Mouse (Mus musculus): ENCODE results near the gene Fuca1.

DNA sequence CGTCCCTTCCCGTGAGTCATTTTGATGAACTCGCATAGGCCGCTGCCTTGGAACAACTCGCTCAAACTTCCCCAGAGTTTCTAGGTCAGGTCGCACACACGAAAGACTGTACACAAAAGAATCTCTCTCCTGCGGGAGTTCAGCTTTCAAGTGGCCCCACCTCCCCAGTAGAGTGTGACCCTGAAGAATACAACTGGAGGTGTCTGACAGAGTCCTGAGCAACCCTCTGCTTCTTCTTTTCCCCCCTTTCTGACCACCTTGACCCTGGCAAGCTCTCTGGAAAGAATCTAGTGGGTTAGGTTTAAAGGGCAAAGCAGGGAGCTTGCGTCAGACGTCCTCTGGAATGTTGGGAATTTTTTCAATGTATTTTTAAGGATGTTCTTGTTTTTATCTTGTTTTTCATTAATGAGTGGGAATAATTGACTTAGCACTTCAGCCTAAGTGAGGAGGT lies 37.1 kb upstream of the Fuca1 start:
- no peak for TF ChIP-seq CTCF (IDR thresholded peaks at IDR 0.05; ENCODE audit: borderline replicate concordance, insufficient read depth, low read length)
- TF ChIP-seq POLR2A (IDR thresholded peaks at IDR 0.05; ENCODE audit: low read depth, low read length), result no peak

Measured in embryonic fibroblast, embryonic 13.5 days (primary cell).